Mouse (Mus musculus): ENCODE measurements at regions not wholly inside any gene's neighbourhood (a gene's known extent, or its start where the extent isn't known, plus 50 kb on each side); places are given as distances from the start of the nearest gene placed in this dataset.
A peak's percentile ranks its signal among the peaks of the same experiment; 100 is the strongest.
"Not testable (repeated sequence)": the region's sequence is repeated elsewhere in the genome, so short reads cannot be mapped to it uniquely, and the experiment has no call there.

- no peak for DNase-seq (ENCODE audit: inconsistent age in 2 of 2, low spot score in 1 of 2)
Observed at GRCm38 (mm10) chr2:44513080-44513724, 414.3 kb downstream of the Gtdc1 start.

DNA sequence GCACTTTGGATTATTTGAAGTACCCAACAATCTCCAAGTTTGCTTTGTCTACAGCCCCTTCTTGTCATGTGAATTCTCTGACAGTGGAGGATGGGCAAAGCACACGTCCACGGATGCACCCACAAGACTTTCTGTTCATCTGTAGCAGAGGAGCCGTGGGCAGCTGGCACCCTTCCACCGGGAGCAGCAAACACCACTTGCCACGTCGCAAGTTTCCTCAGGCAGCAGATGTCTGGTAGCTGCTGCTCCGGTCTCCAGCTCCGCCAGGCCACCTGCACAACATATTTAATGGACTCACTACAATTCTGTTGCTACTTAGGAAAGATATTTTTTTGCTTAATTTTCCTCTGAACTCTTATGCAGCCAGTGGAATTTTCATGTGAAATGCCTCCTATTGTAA is 415.1 kb downstream of the Gtdc1 start:
- no peak for DNase-seq (ENCODE audit: inconsistent age in 2 of 2, low spot score in 1 of 2)

DNA sequence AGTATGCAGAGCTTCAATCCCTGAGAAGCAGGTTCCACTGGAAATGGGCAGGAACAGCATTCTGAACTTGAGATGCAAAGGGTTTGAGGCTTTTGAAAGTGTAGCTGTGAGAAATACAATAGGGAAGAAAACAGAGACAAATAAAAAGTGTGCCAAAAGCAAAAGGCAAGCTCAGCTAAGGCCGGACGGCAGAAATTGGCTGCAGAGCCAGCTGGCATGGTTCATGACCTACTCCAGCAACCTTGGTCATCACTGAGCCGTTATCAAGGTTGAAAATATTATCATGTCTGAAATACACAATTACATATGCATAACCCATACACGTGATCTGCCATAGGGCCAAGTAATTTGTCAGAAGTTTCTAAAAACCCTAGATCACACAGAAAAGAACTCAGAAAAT is 418.4 kb downstream of the Gtdc1 start:
- peak; percentile 65 to 85 for DNase-seq (ENCODE audit: inconsistent age in 2 of 2, low spot score in 1 of 2)

DNA sequence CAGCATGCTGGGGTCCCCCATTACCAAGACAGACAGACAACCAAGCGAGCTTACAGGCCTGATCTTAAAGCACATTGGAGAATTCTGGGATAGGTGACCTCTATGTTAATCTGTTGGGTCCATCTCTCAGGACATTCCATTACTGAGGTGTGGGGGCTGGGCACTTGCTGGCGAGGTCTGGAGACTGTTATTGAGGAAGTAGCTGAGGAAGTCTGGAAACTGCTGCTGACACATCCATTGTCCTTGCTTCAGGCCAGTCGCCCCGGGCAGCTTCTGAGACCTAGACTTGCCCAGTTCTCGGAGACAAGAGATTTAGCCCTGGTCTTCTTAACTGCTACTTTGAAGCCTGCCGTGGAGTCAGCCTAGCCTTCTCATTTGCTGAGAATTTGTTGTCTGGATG is 423.2 kb downstream of the Gtdc1 start:
- DNase-seq (ENCODE audit: inconsistent age in 2 of 2, low spot score in 1 of 2) = peak; percentile 18 to 39

DNA sequence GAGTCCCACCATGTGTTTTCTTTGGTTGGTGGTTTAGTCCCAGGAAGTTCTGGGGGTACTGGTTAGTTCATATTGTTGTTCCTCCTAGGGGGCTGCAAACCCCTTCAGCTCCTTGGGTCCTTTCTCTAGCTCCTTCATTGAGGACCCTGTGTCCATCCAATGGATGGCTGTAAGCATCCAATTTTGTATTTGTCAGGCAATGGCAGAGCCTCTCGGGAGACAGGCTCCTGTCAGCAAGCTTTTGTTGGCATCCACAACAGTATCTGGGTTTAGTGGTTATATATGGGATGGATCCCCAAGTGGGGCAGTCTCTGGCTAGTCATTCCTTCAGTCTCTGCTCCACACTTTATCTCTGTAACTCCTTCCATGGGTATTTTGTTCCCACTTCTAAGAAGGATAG is 436.7 kb downstream of the Gtdc1 start:
- DNase-seq (ENCODE audit: inconsistent age in 2 of 2, low spot score in 1 of 2) = not testable (repeated sequence)

GRCm38 (mm10) chr2:44490230-44490629 is 437.2 kb downstream of the Gtdc1 start:
- DNase-seq (ENCODE audit: inconsistent age in 2 of 2, low spot score in 1 of 2) = no peak

- DNase-seq (ENCODE audit: inconsistent age in 2 of 2, low spot score in 1 of 2) = no peak
Observed at GRCm38 (mm10) chr2:44485880-44486279, 441.6 kb downstream of the Gtdc1 start.

DNA sequence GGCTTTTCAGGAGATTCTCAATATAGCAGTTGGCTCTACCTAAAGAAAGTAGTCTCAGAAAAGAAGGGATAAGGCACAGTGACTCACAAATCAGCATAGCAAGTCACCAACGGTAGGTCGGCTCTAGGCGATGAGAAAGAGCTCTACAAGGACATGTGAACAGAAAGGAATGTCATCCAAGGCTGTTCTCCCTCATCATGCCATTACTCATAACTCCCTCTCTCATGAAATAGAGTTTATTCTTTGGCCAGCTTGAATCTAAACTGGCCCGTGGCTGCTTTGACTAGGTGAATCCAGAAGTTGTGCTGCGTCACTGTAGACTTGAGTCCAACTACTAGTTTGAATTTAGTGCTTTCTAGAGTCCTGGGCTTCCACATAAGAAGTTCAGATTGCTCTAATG is 447.7 kb downstream of the Gtdc1 start:
- peak; percentile 61 to 81 for DNase-seq (ENCODE audit: inconsistent age in 2 of 2, low spot score in 1 of 2)

DNA sequence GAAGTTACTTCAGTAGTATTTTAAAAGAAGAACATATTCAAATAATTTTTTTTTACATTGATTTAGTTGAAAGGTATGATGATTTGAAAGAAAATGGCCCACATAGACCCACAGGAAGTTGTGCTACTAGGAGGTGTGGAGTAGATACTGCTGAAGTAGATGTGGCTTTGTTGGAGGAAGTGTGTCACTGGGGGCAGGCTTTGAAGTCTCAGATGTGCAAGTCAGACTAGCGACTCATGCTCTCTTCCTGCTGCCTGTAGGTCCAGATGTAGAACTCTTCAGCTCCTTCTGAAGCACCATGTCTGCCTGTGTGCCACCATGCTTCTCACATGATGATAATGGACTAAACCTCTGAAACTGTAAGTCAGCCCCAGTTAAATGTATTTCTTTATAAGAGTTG is 452.0 kb downstream of the Gtdc1 start:
- DNase-seq (ENCODE audit: inconsistent age in 2 of 2, low spot score in 1 of 2) = no peak

DNA sequence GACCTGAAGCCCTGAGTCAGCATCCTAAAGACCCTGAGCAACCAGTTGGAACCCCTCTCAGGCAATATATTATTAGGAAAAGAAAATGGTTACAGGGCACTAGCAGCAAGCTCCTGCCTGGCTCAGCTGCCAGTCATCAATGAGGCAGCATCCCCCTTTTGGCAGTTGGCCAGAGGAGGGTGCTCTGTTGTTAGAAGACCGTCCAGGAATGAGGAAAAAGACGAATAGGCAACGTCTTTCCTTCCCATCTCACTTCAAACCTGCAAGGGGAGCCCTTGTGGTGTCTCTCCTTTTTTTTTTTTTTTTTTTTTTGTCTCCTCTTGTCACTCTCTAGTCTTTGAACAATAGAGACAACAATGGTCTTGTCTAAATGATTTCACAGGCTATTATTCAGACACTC is 452.8 kb downstream of the Gtdc1 start:
- DNase-seq (ENCODE audit: inconsistent age in 2 of 2, low spot score in 1 of 2) = no peak

GRCm38 (mm10) chr2:44471381-44471780 is 456.1 kb downstream of the Gtdc1 start:
- DNase-seq (ENCODE audit: inconsistent age in 2 of 2, low spot score in 1 of 2) = no peak

DNA sequence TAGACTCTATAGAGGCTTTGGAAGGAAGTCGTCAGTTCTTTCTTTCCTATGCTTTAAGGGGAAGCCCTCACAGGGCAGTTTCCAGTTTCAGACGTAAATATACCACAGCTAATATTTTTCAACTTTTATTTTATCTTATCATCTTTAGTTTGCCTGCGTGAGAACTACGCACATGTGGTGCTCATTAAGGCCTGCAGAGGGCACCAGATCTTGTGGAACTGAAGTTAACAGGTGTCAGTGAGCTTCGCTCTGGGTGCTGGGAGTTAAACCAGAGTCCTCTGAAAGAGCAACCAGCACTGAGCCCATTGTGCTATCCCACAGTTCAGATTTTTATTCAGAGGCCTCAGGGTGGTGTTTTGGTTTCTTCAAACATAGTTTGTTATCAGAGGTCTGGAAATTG is 456.5 kb downstream of the Gtdc1 start:
- no peak for DNase-seq (ENCODE audit: inconsistent age in 2 of 2, low spot score in 1 of 2)

DNA sequence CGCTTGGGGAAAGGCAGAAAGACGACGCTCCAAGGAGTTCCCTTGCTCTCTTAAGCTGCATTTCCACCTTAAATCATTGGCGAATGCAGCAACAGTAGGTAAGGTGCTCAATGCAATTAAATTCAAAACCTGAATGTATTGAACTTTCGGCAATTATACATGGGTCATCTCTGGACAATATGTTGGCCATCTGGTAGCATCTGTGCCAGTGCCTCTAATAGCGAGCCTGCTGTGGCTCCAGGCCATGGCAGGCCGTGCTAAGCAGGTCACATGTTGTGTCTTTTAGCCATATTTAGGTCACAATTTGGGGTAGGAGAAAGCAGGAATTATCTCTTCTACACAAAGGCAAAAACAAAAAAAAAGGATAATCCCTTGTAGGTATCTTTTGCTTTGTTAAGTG is 462.8 kb downstream of the Gtdc1 start:
- no peak for DNase-seq (ENCODE audit: inconsistent age in 2 of 2, low spot score in 1 of 2)

DNA sequence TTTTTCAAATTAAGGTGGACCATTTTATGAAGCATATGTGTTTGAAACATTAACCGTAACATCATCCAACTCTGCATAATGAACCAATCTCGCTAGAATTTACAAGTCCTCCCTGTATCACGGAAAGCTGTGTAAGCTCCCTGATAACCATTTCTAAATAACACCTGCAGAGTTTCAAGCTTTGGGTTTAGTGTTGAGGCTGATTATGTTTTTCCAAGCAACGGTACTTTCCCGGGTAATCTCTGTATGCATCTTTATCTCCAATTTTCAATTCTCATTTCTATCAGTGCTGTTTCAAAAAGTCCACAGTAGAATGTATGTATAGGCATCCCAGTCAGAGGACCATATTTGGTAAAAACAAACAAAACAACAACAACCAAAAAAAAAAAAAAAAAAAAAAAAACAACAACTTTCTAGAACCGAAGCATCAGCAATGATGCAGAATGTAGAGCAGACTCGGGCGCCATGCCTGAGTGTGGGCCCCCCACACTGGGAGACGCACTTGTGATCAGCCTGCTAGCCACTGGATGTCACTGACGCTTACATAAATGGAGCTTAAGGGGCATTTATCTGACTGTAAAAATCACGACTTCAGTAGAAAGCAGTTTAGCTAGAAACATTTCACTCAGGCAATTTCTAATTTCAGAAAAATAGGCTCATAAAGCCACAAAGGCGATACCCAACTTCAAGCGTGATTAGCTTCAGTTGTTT is 464.7 kb downstream of the Gtdc1 start:
- no peak for DNase-seq (ENCODE audit: inconsistent age in 2 of 2, low spot score in 1 of 2)

GRCm38 (mm10) chr2:44461289-44462250 is 465.9 kb downstream of the Gtdc1 start:
- DNase-seq (ENCODE audit: inconsistent age in 2 of 2, low spot score in 1 of 2) = peak in 1 of 2 experiments; percentile 30

DNA sequence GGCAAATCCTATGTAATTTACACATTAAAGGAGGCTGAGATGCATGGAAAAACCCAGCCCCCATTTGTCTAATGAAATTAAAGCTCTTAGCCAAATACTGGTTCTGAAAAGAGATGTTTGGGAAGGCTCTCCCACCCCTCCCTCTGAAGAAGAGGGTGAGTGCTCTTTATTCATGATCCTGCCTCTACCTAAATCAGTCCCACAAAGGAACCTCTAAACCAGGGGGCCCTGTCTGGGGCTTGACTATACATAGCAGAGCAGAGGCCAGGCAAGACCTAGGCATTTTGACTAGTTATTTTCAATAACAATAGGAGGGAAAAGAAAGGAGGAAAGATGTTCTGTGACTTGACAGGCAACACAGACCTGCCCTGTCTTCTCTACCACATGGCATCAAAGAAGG is 478.0 kb downstream of the Gtdc1 start:
- DNase-seq (ENCODE audit: inconsistent age in 2 of 2, low spot score in 1 of 2) = no peak
